Mouse (Mus musculus): ENCODE data around the gene Bub1.

Gene Bub1

DNA sequence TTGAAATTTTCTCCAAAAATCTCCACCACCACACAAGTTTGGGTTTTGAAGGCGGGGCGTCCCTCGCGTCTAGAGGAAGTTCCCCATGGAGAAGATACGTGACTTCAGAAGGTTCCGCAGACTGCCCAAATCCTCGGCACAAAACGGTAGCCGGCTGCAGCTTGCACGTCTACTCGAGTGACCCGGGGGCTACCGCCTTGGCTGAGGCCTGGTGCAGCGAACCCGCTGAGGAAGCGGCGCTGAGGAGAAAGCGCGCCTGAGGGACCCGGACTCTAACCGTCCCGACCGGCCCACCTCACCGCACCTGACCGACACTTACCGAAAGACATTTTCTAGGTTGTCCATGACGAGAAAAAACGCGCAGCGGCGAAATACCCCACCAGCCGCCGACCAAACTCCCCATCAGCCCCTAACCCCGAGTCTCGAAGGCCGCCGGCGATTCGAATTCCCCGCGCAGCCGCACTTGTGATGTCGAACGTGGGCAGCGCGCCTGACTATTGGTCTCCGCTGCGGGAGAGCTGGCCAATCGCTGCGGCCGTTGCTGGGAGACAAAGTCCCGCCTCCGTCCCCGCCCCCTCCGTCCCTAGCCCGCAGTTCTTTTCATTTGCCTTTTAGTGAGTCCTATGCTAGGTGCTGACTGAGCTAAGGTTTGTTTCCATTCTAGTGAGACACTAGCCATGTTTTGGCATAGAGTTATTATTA, at the start of gene Bub1:
Gene Bub1 (minus strand): TSS at position 465 of the 702 bp plus-strand sequence.
- peak; percentile 99 for DNase-seq

DNA sequence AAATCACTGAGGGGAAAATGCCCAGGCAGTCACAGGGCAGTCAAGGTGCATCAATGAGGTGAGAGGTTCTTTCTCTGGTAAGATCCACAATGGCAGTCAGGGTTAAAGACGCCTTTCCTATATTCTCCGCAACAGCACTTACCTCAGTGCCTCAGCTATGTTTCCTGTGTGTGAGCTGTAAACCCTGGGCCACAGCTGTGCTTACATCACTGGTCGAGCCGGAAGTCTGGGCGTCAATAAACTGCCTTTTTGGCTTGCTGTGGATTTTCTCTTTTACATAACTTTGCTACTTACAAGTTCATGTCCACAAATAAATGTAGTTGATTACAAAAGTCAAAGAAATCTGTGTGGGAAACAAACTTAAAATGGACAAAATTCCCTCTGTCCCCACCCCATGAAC, 49.4 kb upstream of the Bub1 start:
- no peak for DNase-seq

DNA sequence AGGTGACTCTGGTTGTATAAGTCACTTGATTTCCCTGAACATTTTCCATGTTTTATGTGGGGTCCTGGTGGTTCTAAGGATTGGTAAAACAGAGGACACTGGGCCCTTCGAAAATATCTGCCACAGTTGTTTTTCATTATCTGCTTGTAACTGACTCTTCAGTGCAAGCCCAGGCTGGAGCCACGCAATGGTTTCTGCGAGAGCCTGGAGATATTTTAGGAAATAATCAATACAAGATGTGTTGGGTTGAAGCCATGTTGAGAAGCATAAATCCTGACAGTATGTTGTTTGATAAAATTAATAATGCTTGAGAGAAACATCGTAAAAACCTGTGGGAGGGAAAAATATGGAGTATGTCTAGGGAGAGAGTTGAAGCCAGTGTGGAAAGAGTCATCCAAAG, 32.7 kb upstream of the Bub1 start:
- no peak for DNase-seq

DNA sequence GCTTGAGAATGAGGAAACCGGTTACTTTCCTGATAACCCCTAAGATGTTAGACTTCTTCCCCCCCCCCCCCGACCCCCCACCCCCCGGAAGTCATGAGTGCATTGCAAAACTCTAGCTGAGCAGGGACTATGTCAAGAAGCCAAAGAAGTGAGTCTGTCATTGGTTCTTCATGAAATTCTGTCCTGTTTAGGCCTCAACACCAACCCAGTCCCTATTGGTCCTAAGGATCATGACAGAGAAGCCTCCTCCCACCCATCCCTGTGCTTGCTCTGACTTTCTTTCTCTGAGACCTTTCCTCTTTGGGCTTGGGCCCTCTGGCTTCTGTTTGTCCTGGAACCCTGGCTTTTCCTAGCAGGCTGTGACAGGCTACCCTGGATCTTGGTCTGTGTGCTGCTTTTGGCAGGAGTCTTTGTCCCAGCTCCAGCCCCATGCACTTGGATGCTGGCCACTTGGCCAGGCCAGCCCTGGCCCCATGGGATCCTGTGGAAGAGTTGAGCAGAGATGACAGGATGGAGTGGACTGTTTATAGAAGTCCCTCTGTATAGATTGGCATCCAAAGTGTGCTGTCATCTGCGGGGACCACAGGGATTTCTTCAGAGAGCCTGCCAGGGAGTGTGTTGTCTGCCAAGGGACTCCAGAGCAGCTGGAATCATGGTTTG, 22.8 kb upstream of the Bub1 start:
- DNase-seq = peak; percentile 40

- no peak for DNase-seq
Measured at GRCm38 (mm10) chr2:127850371-127850770, 18.7 kb upstream of the Bub1 start.

GRCm38 (mm10) chr2:127846571-127846970, 14.9 kb upstream of the Bub1 start:
- DNase-seq = no peak

GRCm38 (mm10) chr2:127846008-127846407, 14.3 kb upstream of the Bub1 start:
- DNase-seq = no peak

DNA sequence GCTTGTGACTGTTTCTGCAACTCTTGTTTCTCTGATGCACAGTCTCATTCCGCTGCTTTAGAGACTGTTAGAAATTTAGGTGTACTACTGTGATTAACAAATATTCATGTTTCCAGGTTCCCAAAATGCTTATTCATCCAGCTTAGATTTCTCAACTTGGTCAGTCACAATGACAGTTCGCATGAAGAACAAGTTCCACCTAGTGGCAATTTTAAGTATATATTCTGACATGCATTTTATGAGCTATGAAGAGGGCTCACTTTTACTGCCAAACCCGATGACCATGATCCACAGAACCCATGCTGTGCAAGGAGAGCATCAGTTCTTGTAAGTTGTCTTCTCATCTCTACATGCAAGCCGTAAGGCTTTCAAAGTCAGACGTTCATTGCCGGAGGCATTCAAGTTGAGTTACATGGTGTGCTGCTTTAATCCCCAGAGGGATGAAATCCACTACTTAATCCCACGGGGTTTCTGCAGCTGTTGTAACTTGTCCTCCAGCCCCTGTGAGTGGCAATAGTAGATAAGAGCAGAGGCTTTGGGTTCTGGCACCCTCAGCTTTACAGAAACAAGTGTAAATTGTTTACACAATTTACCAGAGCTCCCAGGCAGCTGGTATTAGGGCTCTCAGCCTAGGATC, 13.8 kb upstream of the Bub1 start:
- no peak for DNase-seq

GRCm38 (mm10) chr2:127842421-127842820, 10.8 kb upstream of the Bub1 start:
- DNase-seq = no peak

GRCm38 (mm10) chr2:127841402-127841801, 9.7 kb upstream of the Bub1 start:
- no peak for DNase-seq

GRCm38 (mm10) chr2:127839425-127839824, 7.8 kb upstream of the Bub1 start:
- no peak for DNase-seq

GRCm38 (mm10) chr2:127838576-127838975, 6.9 kb upstream of the Bub1 start, which contains the start of gene Acoxl:
Acoxl (plus strand) TSS chr2:127838876.
- DNase-seq = no peak

- no peak for DNase-seq
Measured at GRCm38 (mm10) chr2:127832833-127833190, 1.1 kb upstream of the Bub1 start.

- DNase-seq = no peak
Measured at GRCm38 (mm10) chr2:127832103-127832832, 603 bp upstream of the Bub1 start.

GRCm38 (mm10) chr2:127791919-127792603, 39.6 kb downstream of the Bub1 start, which contains the start of gene Mtln:
Mtln (minus strand) TSS chr2:127792488.
- peak; percentile 79 for DNase-seq

DNA sequence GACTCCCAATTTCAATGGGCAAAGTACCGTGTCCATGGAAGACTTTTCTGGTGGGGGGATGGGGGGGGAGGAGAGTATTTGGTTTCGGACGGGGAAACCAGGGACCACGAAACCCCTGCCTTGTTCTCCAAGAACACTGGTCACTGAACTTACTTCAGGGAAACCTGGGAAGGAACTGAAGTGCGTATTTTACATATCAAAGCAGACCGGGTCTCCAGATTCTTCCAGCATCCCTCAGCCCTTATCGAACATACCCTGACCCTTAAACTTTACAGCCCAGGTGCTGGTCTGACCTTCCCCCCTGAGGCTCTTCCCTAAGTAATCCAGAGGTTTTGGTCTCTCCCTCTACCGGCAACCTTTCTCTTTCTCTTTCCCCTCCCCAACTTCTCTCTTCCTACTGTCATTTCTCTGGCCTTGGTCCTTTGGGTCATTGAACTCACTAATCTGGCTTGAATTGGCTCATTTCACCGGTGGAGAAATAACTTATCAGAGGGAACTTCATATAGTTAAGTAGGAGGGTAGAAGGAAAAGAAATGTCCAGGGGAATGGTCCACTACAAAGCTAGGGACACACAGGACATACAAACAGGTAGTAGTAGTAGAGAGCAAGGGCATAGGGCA, 41.9 kb downstream of the Bub1 start:
- no peak for DNase-seq

- no peak for DNase-seq
Measured at GRCm38 (mm10) chr2:127789138-127789537, 42.5 kb downstream of the Bub1 start.

- DNase-seq = peak; percentile 85
Measured at GRCm38 (mm10) chr2:127788440-127789116, 43.1 kb downstream of the Bub1 start, which contains the start of gene Nphp1. Nphp1 (minus strand) TSS chr2:127788897.

- DNase-seq = no peak
Measured at GRCm38 (mm10) chr2:127787226-127787625, 44.4 kb downstream of the Bub1 start.

DNA sequence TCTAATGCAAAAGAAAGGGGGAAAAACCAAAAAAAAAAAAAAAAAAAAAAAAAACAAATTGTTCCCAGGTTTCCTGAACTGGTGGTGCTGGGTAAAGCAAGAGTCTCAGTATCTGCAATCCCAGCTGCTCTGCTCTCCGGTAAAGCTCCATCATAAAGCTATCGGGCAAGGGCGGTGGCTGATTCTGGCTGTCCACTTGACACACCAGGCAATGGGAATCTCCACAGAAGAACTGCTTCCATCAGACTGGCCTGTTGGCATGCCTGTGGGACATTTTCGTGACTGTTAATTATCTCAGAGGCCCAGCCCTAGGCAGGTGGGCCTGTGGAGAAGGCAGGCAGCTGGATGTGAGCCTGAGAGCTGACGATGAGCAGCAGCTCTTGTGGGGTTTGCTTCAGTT, 53.2 kb downstream of the Bub1 start:
- DNase-seq = no peak

DNA sequence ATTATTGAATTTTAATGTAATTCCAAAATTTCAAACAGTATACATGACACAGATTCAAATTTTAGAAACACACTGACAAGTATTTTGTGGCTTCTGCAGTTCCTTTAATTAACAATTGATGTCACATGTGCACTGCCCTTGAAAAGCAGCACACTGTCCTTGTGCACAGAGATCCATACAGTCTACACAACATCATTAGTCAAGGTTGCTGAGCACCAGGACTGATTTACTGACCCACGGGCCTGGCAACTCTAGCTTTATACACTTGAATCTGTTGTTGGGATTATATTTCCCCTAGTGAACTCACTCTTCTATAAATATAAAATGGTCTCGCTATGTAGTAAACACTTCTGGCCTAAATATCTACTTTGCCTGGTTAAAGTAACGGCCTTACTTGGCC, 56.7 kb downstream of the Bub1 start:
- DNase-seq = no peak

DNA sequence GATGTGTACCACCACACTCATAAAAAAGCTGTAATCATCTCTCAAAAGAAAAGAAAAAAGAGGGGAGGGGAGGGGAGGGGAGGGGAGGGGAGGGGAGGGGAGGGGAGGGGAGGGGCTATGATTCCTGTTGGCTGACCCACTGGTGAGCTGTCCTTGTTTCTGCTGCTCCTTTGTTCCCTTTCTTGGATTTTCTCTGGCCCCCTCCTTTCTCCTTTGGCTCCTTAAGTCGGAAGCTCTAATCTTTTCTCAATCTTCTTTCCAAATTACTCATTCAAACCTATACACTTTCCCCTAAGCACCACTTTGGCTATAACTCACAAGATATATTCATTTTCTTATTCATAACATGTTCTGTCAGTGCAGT, 57.1 kb downstream of the Bub1 start:
- no peak for DNase-seq

Measured in right cerebral cortex, postnatal 4 days (tissue).